Mouse (Mus musculus) lung, postnatal 0 days (tissue): Measurements from ENCODE around the gene Smg5.
"Not testable (repeated sequence)": the region's sequence is repeated elsewhere in the genome, so short reads cannot be mapped to it uniquely, and the experiment has no call there.

Source experiments
- CTCF ChIP-seq: IDR thresholded peaks from 2 replicates; pipeline ENCODE4 v1.5.1; 2016; ENCODE audit warnings: antibody characterized with exemption, mild to moderate bottlenecking
- EP300 ChIP-seq: IDR thresholded peaks from 2 replicates; pipeline ENCODE4 v1.6.1; 2016; ENCODE audit warnings: antibody characterized with exemption, mild to moderate bottlenecking, control low read depth

- TF ChIP-seq CTCF, EP300: not testable (repeated sequence)
Observed at GRCm38 (mm10) chr3:88295272-88295671, 40.8 kb upstream of the Smg5 start.
